Mouse (Mus musculus) macrophage (primary cell): Measurements from ENCODE around the gene Atp6v0e2. TPM values are rescaled to one million over a fixed set of nuclear protein-coding genes. Genes with fewer than 3 reads are reported as not detected.
"Not testable (repeated sequence)": the region's sequence is repeated elsewhere in the genome, so short reads cannot be mapped to it uniquely, and the experiment has no call there.

ENCODE experiments used
- H3K27ac ChIP-seq: fragments of 350-480 bp; formaldehyde crosslinking; 2 replicates; pipeline ENCODE4 v1.9.0; 2021
- H3K36me3 ChIP-seq: fragments of 350-480 bp; formaldehyde crosslinking; 2 replicates; pipeline ENCODE4 v1.9.0; 2021; ENCODE audit errors: inconsistent target
- H3K4me3 ChIP-seq: fragments of 350-480 bp; formaldehyde crosslinking; 2 replicates; pipeline ENCODE4 v1.9.0; 2021; ENCODE audit errors: inconsistent target
- H3K79me2 ChIP-seq: fragments of 350-480 bp; formaldehyde crosslinking; 2 replicates; pipeline ENCODE4 v1.9.0; 2021; ENCODE audit errors: inconsistent target
- WGBS: methylation state at CpG from one replicate; pipeline ENCODE4 v1.1.7; 2026; ENCODE audit warnings: inconsistent platforms; ENCODE audit not compliant: missing documents; 5-methylcytosine and 5-hydroxymethylcytosine counted together
- polyA plus RNA-seq: library from polyadenylated mRNA; stranded (reverse); fragments of 250-400 nt; gene quantifications from 3 replicates; pipeline ENCODE4 v1.2.4, GENCODE M21; 2018; ENCODE audit warnings: inconsistent platforms
- total RNA-seq, 78 experiments: library from RNA; depleted of rRNA; stranded (reverse); fragments of 250-400 nt; gene quantifications; 1 replicate in 9 of 78; 2 replicates in 24 of 78; 3 replicates in 43 of 78; 4 replicates in 2 of 78; pipeline ENCODE4 v1.2.4; 2018; ENCODE audit warnings: inconsistent platforms in 56 of 78

Atp6v0e2 gene
- 1 to 10 TPM in 1 of 26 experiments, not detected in 25; 2.3 TPM for total RNA-seq (2018; cell fraction: chromatin; rRNA removed)
- total RNA-seq (2018; cell fraction: cytosol; rRNA removed): under 1 TPM in 9 of 26 experiments, not detected in 17; 0.05 to 0.26 (median 0.10) TPM
- total RNA-seq (2018; cell fraction: nucleus; rRNA removed): under 1 TPM in 1 of 26 experiments, not detected in 25; 0.31 TPM
- 0.20 TPM in 1 of 3 replicates, not detected in the others for polyA plus RNA-seq

DNA sequence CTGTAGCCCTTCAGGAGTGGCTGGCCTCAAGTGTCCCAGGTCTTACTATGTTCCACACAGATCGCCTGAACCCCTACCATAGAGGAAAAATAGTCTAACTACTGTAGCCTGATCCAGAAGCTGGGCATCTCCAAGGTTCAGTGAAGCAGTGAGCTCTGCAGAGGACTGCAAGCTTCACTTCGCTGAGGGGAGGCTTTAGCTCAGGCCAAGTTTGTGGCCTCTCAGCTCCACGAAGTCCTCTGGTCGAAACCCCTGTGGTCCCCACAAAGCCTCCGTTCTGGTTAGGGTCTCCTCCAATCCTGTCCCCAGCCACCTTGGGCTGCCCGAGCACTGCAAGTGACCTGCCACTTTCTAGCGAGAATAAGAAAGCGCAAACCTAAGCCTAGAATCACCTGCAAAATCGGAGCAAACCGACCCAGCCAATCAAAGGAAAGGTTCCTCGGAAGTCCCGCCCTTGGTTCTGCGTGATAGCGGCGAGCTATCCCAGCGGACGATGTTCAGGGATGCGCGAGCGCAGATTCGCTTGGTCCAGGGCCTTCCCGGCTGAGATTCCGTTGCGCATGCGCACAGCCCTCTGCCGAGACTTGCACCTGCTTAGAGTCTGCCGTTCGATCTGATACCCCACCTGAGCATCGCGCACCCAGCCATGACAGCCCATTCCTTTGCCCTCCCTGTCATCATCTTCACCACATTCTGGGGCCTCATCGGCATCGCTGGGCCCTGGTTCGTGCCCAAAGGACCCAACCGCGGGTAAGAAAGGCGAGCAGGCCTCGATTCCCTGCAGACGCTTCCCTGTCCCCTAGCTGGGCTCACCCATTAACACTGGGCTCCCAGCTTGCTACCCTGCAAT is at the start of gene Atp6v0e2:
Gene Atp6v0e2 (plus strand): TSS at position 511 of the 850 bp plus-strand sequence.
- no peaks in the 10 kb centered on the region for H3K36me3 ChIP-seq
- WGBS: 70% methylated on average over 38 of the region's 38 CpGs
- H3K4me3 ChIP-seq: no peak within 1 kb of the TSS

DNA sequence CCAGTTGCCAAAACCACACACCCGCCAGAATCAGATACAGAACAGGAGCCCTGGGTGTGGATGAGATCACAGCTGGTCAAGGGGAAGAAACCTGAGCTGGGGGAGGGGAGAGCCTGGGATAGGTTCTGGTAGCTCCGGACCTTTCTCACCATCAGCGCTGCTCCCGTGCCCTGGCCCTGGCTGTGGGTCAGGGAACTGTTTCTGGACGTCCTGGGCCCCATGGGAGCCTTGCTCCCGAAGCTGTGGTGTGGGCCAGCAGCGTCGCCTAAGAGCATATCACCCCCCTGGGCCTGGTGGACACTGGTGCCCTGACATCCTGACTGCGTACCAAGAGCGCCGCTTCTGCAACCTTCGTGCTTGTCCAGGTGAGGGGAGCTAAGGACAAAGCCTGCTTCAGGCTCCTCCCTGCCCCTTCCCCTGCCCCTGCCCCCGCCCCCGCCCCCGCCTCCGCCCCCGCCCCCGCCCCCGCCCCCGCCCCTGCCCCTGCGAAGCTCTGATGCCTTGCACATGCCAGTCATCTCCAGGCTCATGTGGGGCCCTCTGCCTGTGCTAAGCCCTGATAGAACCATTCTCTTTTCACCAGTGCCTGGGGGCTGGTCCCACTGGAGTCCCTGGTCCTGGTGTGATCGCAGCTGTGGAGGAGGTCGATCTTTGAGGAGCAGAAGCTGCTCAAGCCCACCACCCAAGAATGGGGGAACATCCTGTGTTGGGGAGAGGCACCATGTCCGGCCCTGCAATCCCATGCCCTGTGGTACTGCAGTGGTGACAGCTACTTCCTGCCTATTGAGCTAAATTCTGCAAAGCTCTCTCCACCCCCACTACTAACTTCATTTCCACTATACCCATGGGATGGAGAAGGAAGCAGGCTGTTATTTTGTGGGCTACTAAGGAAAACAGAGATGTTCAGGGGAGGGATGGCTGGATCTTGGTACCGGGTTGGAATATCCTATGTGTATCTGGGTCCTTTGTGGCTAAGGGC is 49.4 kb upstream of the Atp6v0e2 start:
- Histone ChIP-seq H3K4me3 (no peak overlapping the region), H3K79me2 (no peaks in the 10 kb centered on the region), H3K27ac (no peak overlapping the region), H3K36me3 (no peaks in the 10 kb centered on the region)
- 31% methylated on average over 15 of the region's 25 CpGs for WGBS

More for the DNA sequence above, at the start of gene Atp6v0e2:
- no peak within 1 kb of the TSS for H3K27ac ChIP-seq
- no peaks in the 10 kb centered on the region for H3K79me2 ChIP-seq

DNA sequence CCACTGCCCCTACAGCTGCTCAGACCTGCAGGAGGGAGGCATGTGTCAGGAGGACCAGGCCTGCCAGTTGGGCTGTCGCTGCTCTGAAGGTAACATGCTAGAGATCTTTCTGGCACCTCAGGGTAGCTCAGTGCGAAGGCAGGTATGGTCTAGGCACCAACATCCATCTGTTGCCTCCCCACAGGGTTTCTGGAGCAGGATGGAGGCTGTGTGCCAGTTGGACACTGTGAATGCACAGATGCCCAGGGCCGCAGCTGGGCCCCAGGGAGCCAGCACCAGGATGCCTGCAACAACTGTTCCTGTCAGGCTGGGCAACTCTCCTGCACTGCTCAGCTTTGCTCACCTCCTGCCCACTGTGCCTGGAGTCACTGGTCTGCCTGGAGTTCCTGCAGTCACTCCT is 47.7 kb upstream of the Atp6v0e2 start:
- no peaks in the 10 kb centered on the region for H3K36me3 ChIP-seq
- 90% methylated on average over 3 of the region's 3 CpGs for WGBS
- H3K27ac ChIP-seq: no peak overlapping the region
- no peak overlapping the region for H3K4me3 ChIP-seq
- no peaks in the 10 kb centered on the region for H3K79me2 ChIP-seq

DNA sequence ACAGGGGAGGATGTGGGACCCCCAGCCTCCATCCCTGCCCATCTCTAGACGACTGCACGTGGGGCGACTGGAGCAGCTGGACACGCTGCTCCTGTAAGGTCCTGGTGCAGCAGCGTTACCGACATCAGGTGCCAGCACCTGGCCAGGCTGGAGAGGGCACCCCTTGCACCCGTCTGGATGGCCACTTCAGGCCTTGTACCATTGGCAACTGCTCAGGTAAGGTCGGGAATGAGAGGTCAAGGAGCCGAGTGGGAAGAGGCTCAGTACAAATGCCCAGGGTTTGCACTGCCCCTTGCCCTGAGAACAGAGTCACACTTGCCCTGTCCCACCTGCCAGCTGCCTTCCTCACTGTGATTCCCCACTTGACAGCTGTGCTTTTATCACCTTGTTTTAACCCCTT is 46.1 kb upstream of the Atp6v0e2 start:
- Histone ChIP-seq H3K79me2 (no peaks in the 10 kb centered on the region), H3K27ac (no peak overlapping the region), H3K36me3 (no peaks in the 10 kb centered on the region), H3K4me3 (no peak overlapping the region)
- 66% methylated on average over 9 of the region's 9 CpGs for WGBS

DNA sequence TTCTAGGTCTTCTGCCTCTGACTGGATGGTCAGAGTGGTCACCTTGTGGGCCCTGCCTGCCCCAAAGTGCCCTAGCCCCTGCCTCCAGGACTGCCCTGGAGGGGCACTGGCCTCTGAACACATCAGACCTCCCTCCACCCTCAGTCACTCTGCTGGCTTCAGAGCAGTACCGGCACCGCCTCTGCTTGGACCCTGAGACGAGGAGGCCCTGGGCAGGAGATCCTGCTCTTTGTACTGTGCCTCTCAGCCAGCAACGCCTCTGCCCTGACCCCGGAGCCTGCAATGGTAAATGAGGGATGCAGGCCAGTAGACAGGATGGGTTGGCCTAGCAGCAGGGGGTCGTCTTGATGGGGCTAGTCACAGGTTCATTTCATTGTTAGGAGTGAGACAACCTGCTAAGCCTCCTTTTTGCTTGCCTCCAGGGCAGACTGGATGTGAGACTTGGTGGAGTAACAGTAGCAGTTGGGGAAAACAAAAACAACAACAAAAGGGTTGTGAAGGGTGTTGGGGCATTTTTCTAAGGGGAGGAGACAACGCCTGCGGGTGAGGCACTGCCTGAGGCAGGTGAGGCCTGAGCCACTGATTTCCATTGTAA is 44.2 kb upstream of the Atp6v0e2 start:
- H3K79me2 ChIP-seq: no peaks in the 10 kb centered on the region
- WGBS: 87% methylated on average over 8 of the region's 8 CpGs
- H3K36me3 ChIP-seq: no peaks in the 10 kb centered on the region
- H3K4me3 ChIP-seq: no peak overlapping the region
- H3K27ac ChIP-seq: no peak overlapping the region

DNA sequence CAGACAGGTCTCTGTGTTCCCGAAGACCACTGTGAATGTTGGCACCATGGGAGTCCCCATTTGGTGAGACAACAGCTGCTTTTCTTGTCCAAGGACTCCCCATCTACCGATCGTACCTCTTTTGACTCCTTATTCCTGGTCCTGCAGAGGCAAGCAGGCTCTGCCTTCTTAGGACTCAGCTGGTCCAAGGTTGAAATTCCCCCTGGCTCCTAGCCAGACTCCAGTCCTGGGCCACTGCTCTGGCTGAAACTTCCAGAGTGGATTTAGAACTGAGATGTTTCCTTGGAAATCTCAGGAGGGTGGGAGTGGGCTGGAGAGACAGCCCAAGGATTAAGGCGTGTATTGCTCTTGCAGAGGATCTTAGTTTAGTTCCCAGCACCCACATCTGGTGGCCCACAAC is 39.9 kb upstream of the Atp6v0e2 start:
- Histone ChIP-seq H3K27ac (no peak overlapping the region), H3K79me2 (no peaks in the 10 kb centered on the region), H3K36me3 (no peaks in the 10 kb centered on the region), H3K4me3 (no peak overlapping the region)
- WGBS: 95% methylated on average over 4 of the region's 4 CpGs

DNA sequence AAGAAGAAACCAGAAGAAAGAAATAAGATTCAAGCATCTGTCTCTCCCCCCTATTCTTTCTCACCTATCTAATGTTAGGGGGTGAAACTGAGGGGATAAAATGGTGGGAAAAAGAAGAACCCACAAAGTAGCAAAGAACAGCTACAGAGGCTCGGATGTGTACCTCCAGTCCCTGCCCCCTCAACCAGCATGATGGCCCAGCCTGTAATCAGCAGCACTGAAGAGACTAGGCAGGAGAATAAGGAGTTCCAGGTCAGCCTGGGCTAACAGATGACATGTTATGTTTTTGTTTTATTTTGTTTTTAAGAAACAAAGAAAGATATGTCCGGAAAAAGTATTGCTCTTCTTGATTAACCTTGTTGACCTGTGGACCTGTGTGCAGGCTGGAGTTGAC is 33.6 kb upstream of the Atp6v0e2 start:
- no peaks in the 10 kb centered on the region for H3K36me3 ChIP-seq
- peak overlapping the region; percentile 69 for H3K4me3 ChIP-seq
- H3K27ac ChIP-seq: no peak overlapping the region
- H3K79me2 ChIP-seq: no peaks in the 10 kb centered on the region
- 0% methylated on average over 2 of the region's 2 CpGs for WGBS

DNA sequence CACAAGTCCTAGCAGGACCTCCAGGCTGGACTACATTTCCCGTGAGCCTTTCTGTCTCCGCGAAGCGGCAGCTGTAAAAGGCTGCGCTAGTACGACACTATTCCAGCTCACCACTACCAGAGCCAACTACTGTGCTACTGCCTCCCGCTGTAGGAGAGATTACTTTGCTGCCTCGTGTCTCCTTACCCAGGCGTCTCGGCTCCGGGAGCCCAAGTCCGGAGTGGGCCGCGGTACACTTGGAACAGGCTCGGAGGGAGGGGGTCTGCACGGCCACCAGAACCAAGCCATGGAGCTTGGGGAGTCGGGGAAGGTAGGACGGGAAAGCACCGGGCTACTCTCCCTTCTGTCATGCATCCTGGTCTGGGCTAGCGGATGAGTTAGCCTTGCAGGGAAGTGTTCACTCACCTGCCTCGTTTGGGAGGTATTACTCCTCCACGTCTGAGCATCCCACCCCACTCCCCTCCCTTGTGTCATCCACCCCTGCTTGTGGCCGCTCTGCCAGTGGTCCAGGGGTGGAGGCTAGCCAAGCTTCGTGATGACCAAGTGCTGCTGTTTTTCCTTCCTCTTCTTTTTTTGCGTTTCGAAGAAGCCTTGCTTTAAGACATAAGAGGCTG is 33.1 kb upstream of the Atp6v0e2 start:
- 0 out of 2 replicates have a peak overlapping the region, but pooled peaks have one; percentile 15 for H3K27ac ChIP-seq
- peak overlapping the region; percentile 69 for H3K4me3 ChIP-seq
- WGBS: under 1% methylated on average over 26 of the region's 26 CpGs
- no peaks in the 10 kb centered on the region for H3K79me2 ChIP-seq
- no peaks in the 10 kb centered on the region for H3K36me3 ChIP-seq

DNA sequence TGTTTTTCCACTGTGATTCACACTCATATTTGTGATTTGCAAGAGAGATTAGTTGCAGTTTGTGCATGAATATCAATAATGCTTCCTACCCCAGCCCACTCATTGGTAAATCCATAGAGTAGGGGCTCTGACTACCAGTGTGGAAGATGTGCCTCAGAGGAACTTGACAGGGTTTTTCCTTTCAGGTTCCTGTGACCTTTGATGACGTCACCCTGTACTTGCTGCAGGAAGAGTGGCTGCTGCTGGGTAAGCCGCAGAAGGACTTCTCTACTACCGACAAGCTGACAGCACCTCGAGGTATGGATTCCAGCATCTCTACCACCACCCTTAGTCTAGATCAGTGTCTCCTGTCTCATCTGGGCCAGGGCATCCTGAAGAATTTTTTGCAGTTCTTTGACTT is 29.3 kb upstream of the Atp6v0e2 start:
- Histone ChIP-seq H3K79me2 (no peaks in the 10 kb centered on the region), H3K4me3 (no peak overlapping the region), H3K27ac (no peak overlapping the region), H3K36me3 (no peaks in the 10 kb centered on the region)
- WGBS: 73% methylated on average over 4 of the region's 4 CpGs

DNA sequence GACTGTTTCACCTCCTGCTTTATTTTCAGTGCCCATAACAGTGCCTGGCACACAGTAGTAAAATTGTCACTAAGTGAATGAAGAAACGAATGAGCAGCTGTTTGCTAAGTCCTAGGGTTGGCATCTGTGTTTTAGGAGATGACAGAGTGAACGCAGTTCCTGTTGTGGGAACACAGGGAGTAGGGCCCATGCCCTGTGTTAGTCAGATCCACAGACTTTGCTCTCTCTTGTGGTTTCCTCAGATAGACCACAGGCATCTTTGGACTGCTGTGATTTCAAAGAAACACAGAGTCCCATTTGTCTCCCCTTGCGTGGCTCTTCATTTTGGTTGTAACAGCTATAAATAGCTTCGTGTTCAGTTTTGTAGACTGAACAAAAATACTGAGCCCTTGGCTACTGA is 27.0 kb upstream of the Atp6v0e2 start:
- 52% methylated on average over 4 of the region's 4 CpGs for WGBS
- no peaks in the 10 kb centered on the region for H3K36me3 ChIP-seq

DNA sequence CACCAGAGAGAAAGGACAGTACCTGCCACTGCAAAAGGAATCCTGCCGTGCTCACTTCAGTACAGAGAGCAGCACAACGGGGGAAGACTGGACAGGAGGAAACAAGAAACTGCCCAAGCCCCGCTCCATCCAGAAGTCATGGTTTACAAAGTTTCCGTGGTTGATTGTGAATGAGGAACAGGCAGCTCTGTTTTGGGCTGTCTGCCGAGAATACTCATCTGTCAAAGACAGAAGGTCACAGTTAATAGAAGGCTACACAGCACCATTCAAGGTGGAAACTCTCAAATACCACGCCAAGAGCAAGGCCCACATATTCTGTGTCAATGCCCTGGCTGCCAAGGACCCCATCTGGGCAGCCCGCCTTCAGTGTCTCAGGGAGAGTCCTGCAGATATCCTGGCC is 25.6 kb upstream of the Atp6v0e2 start:
- H3K27ac ChIP-seq: no peak overlapping the region
- no peaks in the 10 kb centered on the region for H3K79me2 ChIP-seq
- H3K4me3 ChIP-seq: no peak overlapping the region
- 50% methylated on average over 7 of the region's 7 CpGs for WGBS
- peaks cover 4% of the 10 kb centered on the region; the same call in 1 of the 2 replicates for H3K36me3 ChIP-seq

More for the DNA sequence above, 27.0 kb upstream of the Atp6v0e2 start:
- Histone ChIP-seq H3K79me2 (no peaks in the 10 kb centered on the region), H3K27ac (no peak overlapping the region), H3K4me3 (no peak overlapping the region)

DNA sequence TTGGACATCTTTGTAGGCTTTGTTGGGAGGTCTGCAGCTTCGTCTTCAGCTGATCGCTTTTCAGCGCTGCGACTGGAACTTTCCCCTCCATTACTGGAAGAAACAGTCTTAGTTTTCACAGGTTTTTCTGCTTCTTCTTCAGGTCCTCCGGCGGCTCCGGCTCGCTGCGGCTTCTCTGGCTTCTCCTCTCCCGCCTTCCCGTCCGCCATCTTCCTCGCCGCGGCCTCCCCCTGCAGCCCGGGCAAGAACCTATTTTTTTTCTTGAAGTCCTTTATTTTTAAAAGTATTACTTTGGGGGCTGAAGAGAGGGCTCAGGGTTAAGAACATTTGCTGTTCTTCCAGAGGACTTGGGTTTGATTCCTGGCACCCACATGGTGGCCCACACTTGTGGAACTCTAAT is 12.5 kb upstream of the Atp6v0e2 start:
- not testable (repeated sequence) for H3K4me3 ChIP-seq, H3K36me3 ChIP-seq, H3K27ac ChIP-seq, H3K79me2 ChIP-seq
- WGBS: 87% methylated on average over 12 of the region's 16 CpGs

DNA sequence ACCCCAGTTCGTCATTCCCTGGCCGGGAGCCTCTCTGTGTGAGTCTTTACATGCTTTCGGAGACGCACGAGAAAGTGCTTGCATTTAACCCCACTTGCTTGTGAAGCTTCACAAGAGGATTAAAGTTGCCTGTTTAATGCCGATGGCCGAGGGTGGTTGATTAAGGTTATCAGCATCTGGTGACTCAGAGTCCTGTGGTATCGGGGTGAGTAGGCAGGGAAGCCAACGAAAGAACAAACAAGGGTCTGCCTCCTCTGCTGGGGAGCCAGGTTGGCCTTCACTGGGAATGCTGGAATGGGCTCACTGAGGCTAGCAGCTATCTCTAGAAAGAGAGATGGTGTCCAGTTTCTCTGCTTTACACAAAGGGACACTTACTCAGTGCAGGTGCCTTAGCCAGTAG is 9.5 kb upstream of the Atp6v0e2 start:
- H3K27ac ChIP-seq: no peak overlapping the region
- H3K4me3 ChIP-seq: no peak overlapping the region
- 94% methylated on average over 9 of the region's 9 CpGs for WGBS
- no peaks in the 10 kb centered on the region for H3K36me3 ChIP-seq
- H3K79me2 ChIP-seq: no peaks in the 10 kb centered on the region

DNA sequence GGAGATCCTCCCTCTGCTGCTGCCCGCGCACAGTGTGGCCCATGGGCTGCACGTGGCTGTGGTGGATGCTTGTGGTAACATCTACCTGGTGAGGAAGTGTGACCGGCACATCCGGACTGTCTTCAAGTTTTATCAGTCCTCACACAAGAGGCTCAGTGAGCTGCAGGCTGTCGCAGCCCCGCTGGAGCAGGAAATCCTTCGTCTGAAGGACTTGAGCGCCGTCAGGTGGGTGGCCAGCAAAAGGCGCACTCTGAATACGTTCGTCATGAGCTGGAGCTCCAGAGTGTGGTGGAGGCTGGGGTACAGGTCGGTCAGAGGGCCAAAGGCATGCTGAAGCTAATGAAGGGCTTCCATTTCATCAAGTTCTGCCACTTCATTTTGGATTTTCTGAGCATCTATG is 8.2 kb upstream of the Atp6v0e2 start:
- Histone ChIP-seq H3K27ac (no peak overlapping the region), H3K36me3 (no peaks in the 10 kb centered on the region), H3K4me3 (no peak overlapping the region), H3K79me2 (no peaks in the 10 kb centered on the region)
- WGBS: 79% methylated on average over 12 of the region's 14 CpGs
